Mouse (Mus musculus): ENCODE measurements around the gene Disp1. TPM values are rescaled to one million over a fixed set of nuclear protein-coding genes. Genes with fewer than 3 reads are reported as not detected.

The Disp1 gene
- total RNA-seq, 2 experiments from 2014 or later: 8.9 to 13.8 TPM

- DNase-seq: peak; percentile 51
Measured at GRCm38 (mm10) chr1:183084085-183085050, 137.0 kb downstream of the Disp1 start.

- DNase-seq: no peak
Measured at GRCm38 (mm10) chr1:183082436-183082835, 138.9 kb downstream of the Disp1 start.

- DNase-seq: no peak
Measured at GRCm38 (mm10) chr1:183081126-183081525, 140.2 kb downstream of the Disp1 start.

DNA sequence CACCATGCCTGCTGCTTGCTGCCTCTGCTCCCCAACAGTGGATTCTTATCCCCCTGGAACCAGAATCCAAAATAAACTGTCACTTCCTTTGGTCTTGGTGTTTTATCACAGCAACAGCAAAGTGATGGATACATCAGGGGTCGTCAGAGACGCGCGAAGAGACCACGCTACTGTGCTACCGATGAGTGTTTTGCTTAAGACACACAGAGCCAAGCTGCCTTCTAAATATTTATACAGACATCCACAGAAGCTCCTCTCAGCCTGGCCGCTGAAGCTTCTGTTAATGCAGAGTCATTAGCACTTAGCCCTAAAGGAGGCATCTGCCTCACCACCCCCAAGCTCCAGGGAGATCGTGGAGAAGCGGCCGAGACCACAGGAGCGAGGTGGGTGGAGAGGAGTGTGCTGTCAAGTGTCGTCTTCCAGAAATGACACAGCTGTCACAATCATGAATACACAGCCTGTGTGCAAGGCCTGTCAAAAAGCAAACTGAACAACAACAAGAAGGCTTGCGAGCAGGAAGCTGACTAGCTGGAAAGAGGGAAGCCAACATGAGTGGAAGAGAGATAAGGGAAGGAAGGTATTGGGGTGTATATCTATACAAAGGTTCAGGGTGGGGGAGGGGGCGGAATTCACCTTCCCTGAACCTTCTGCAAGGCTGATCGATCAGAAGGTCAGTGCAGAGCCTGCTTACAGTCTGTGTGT lies 146.1 kb downstream of the Disp1 start:
- no peak for DNase-seq

GRCm38 (mm10) chr1:183072263-183073050 lies 148.9 kb downstream of the Disp1 start:
- peak; percentile 34 for DNase-seq

DNA sequence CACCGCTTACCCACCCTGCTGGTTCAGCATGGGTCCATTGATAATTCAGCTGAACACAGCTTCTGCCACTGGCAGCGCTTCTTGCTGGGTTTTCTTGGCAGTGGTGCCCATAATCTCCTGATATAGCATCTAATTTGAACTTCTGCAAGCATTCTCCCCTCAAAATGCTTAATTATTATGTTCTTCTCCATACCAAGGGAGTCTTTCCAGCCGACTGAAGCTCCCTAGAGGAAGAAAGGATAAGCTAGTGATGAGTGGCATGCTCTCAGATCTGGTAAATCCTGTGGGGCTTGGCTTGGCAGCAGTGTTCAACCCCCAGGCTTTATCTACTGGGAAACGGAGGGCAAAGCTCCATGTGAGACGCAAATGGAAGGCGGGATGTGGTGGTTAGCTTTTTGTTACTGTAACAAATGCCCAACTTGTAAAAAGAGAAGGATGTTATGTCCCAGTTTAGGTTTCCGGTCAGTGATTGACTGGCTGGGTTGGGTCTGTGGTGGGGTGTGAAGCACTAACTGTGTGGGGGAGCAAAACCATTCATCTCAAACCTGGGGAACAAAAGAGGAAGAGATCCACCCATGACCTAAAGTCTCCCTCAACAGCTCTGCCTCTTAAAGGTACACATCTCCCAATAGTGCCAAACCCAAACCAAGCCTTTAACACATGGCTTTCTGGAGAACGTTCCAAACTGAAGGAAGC lies 151.2 kb downstream of the Disp1 start:
- no peak for DNase-seq

DNA sequence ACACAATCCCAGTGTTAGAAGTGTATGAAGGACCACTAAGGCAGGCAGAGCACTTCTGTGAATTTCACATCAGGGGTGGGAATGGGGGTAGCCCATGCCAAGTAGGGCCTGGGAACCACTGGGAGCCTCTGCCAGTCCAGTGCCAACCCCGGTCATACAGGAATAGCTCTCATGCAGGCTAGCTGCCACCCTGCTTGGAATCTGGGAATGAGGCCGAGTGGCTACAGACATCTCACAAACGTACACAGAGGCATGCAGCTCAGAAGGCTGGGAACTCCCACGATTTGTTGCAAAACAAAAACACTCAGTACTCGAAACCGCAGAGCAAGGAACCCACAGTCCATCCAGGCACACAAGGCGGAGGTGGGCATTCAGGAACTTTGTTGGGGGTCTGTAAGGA lies 153.5 kb downstream of the Disp1 start:
- no peak for DNase-seq

DNA sequence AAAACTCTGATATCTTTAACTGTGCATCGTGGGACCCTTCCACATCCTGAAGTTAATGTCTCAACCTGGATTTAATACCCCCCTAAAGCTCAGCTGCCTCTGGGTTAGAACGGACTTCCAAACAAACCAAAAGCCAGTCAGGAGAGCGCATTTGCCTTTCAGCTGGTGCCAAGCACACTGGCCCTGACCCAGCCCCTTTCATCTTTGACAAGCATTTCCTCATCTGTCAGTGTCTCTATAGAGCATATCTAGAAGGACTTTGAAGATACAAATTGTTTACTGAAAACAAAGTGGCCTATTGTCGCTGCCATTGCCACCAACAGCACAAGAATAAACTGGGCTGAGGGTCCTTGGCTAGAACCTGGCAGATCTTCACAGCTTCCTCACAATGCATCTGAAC lies 154.3 kb downstream of the Disp1 start:
- DNase-seq: no peak

- DNase-seq: no peak
Measured at GRCm38 (mm10) chr1:183060611-183061010, 160.7 kb downstream of the Disp1 start.

GRCm38 (mm10) chr1:183056289-183056655 lies 165.1 kb downstream of the Disp1 start:
- no peak for DNase-seq

DNA sequence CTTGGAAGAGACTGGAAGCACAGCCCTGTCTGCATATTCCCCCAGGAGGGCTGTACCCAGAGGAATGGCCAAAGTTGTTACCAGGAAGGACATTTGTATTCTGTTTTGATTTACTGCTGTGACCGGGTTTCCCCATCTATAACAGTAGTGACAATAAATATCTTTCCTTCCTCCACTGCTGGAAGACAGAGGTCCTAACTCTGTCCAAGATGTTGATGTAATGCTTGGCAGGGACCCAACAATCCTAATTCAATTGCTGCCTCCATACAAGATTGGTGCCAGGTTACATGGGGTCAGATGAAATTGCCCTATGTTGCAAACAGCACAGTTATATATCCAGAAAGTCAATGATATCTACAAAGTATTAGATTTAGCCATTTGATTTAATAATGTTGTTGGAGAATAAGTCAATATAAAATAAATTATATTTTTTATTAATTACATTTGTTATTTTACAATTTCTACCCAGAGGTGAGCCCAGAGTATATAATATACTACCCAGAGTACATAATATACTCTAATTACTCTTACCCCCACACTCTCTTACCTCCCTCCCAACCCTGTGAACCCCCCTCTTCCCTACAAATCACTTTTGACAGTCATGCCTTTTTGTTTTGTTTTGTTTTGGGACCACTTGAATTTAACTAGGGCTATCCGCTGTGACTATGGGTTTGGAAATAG lies 165.6 kb downstream of the Disp1 start:
- DNase-seq: no peak

- no peak for DNase-seq
Measured at GRCm38 (mm10) chr1:183052663-183053062, 168.7 kb downstream of the Disp1 start.

GRCm38 (mm10) chr1:183049295-183049694 lies 172.0 kb downstream of the Disp1 start:
- peak; percentile 41 for DNase-seq

DNA sequence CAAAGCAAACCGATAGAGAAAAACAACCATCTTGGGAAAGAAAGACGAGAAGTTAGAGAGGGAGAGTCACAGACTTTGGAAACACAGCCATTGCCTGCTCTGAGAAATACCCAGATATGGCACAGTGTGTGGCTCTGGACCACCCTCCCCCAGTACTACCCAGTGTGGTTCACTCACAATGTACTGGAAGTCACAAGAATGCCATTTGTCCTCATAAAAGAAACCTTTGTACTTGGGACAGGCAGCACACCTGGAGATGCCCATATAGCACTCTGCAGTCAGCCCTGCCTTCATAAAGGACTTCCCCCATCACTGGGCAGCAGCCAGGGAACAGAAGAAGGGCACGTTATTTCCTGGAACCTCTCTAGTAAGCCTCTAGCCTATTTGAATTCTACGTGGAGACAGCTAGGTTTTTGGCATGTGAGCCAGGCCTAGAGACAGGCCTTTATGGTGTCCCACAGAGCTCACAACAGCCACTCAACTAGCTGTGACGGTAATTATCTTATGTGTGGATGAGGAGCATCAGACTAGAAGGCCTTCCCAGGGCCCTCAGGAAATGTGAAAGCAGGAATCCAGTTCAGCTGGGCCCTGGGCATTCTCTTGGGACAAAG lies 173.3 kb downstream of the Disp1 start:
- no peak for DNase-seq

- DNase-seq: peak; percentile 51
Measured at GRCm38 (mm10) chr1:183047191-183047912, 174.0 kb downstream of the Disp1 start.

DNA sequence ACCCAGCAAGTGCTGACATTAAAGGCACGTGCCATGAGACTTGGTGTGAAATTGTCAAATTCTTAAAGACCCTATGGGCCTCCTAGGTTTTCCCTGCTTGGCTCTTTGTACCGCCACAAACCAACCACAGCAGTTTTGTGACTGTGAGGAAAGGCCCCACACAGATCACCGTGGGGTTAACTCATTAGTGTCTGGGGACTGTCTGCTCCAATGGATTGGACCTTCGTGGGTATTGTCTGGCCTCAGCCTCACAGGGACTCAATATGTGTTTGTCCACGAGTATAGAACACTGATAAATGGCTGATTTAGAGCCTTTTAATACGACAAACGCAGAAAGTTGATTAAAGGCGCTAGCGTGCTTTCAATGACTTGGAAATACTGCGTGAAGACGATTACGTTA lies 175.2 kb downstream of the Disp1 start:
- no peak for DNase-seq

DNA sequence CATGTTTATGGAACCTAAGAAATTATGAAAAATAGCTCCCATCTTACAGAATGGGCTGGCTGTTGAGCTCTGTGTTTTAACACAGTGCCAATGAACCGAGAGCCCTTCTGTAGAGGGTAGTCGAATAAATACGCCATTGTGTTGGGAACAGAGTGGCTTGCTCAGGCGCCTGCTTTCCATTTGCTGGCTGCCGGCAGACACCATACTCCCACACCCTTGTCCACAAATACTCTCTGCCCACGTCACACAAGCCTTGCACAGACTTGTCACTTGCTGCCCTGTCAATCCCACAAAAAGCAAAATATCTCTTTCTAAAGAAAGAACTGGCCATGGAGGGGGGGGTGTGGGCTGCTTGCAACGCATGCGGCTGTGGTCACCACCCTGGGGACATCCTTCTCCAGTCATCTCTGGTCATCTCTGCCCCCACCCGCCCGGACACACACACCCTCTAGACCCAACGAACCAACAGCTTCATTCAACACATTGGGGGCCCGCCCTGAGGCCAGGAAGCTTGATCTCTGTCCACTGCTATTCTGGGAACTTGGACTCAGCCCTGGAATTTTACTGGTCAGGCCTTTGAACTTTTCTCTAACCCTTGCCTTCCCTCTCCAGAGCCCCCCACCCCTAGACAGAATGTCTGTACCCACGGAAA lies 178.0 kb downstream of the Disp1 start:
- DNase-seq: no peak

GRCm38 (mm10) chr1:183041703-183042102 lies 179.6 kb downstream of the Disp1 start:
- no peak for DNase-seq

- DNase-seq: no peak
Measured at GRCm38 (mm10) chr1:183040847-183041382, 180.4 kb downstream of the Disp1 start.
